Mouse (Mus musculus) adrenal gland, postnatal 4 days (tissue): Measurements from ENCODE around the gene Uba2. TPM values are rescaled to one million over a fixed set of nuclear protein-coding genes. Genes with fewer than 3 reads are reported as not detected.
"Not testable (repeated sequence)": the region's sequence is repeated elsewhere in the genome, so short reads cannot be mapped to it uniquely, and the experiment has no call there.

Source experiments
- DNase-seq, 2 experiments: peaks; one replicate each; pipeline ENCODE4 v3.0.0; 2021 to 2022; ENCODE audit warnings: low spot score in 2 of 2, mixed read lengths in 2 of 2
- long read RNA-seq, 2 experiments: library from polyadenylated mRNA; stranded (forward); transcript quantifications; one replicate each; pipeline ENCODE4 v2.0.0; 2021
- total RNA-seq, 2 experiments: library from RNA; stranded (reverse); gene quantifications; 2 replicates each; pipeline ENCODE4 v1.2.3; 2021

Uba2 gene
- total RNA-seq = 100 to 1,000 TPM; 101 to 107 TPM
- long read RNA-seq, experiment 1, transcript Uba2-201 (17 exons, 2,579 nt) = major isoform, 62 of 74 reads
- long read RNA-seq, experiment 1, transcript Uba2-209 (1 exons, 1,373 nt) = minor isoform, 5 of 74 reads
- long read RNA-seq, experiment 1, partial matches to known transcripts = 2 of 74 reads
- long read RNA-seq, experiment 1, other reads (novel, unspliced or antisense) = 5 of 74 reads
- long read RNA-seq, experiment 2, transcript Uba2-201 (17 exons, 2,579 nt) = major isoform, 194 of 221 reads
- long read RNA-seq, experiment 2, partial matches to known transcripts = 9 of 221 reads
- long read RNA-seq, experiment 2, other reads (novel, unspliced or antisense) = 15 of 221 reads

- DNase-seq = no peak
Observed at GRCm38 (mm10) chr7:34169454-34169853, at the start of gene Uba2. TSS of gene Uba2 (minus strand) at chr7:34169599.

- no peak for DNase-seq
Observed at GRCm38 (mm10) chr7:34218496-34218895, 49.1 kb upstream of the Uba2 start.

- no peak for DNase-seq
Observed at GRCm38 (mm10) chr7:34216474-34216873, 47.1 kb upstream of the Uba2 start.

GRCm38 (mm10) chr7:34215481-34215880 is 46.1 kb upstream of the Uba2 start:
- no peak for DNase-seq

GRCm38 (mm10) chr7:34214644-34215043 is 45.2 kb upstream of the Uba2 start:
- no peak for DNase-seq

GRCm38 (mm10) chr7:34213281-34213680 is 43.9 kb upstream of the Uba2 start:
- DNase-seq = no peak

- no peak for DNase-seq
Observed at GRCm38 (mm10) chr7:34208027-34208745, 38.8 kb upstream of the Uba2 start.

- no peak for DNase-seq
Observed at GRCm38 (mm10) chr7:34206331-34206730, 36.9 kb upstream of the Uba2 start.

GRCm38 (mm10) chr7:34202147-34202546 is 32.7 kb upstream of the Uba2 start:
- not testable (repeated sequence) for DNase-seq

GRCm38 (mm10) chr7:34200829-34201228 is 31.4 kb upstream of the Uba2 start:
- no peak for DNase-seq

GRCm38 (mm10) chr7:34198346-34198745 is 28.9 kb upstream of the Uba2 start:
- DNase-seq = no peak

- peak; percentile 83 to 93 for DNase-seq
Observed at GRCm38 (mm10) chr7:34196132-34197128, 27.0 kb upstream of the Uba2 start, which contains the start of gene Pdcd2l. TSS of gene Pdcd2l (minus strand) at chr7:34196661.

- DNase-seq = no peak
Observed at GRCm38 (mm10) chr7:34195632-34196031, 26.2 kb upstream of the Uba2 start.

- DNase-seq = no peak
Observed at GRCm38 (mm10) chr7:34192825-34193224, 23.4 kb upstream of the Uba2 start.

- no peak for DNase-seq
Observed at GRCm38 (mm10) chr7:34189376-34189989, 20.1 kb upstream of the Uba2 start.

- no peak for DNase-seq
Observed at GRCm38 (mm10) chr7:34183794-34184193, 14.4 kb upstream of the Uba2 start.

GRCm38 (mm10) chr7:34183356-34183755 is 14.0 kb upstream of the Uba2 start:
- DNase-seq = no peak

- not testable (repeated sequence) for DNase-seq
Observed at GRCm38 (mm10) chr7:34176241-34176640, 6.8 kb upstream of the Uba2 start.

- DNase-seq = no peak
Observed at GRCm38 (mm10) chr7:34172251-34172650, 2.9 kb upstream of the Uba2 start.

- DNase-seq = peak; percentile 82 to 89
Observed at GRCm38 (mm10) chr7:34168470-34169251, 738 bp downstream of the Uba2 start.
